Mouse (Mus musculus) forebrain, embryonic 16.5 days (tissue): Measurements from ENCODE around the gene Trit1. TPM values are rescaled to one million over a fixed set of nuclear protein-coding genes. Genes with fewer than 3 reads are reported as not detected.
A peak's percentile ranks its signal among the peaks of the same experiment; 100 is the strongest.

ENCODE experiments used
- ATAC-seq: fragments of 200-750 bp; cut with Nextera tagmentation; 2 replicates; pipeline ENCODE4 v1.8.0; 2017; ENCODE audit warnings: mild to moderate bottlenecking, moderate library complexity
- H3K27ac ChIP-seq: fragments of 300-500 bp; sonication (generic); 2 replicates; pipeline ENCODE4 v1.5.1; 2014; ENCODE audit warnings: low read length, control low read depth
- H3K27me3 ChIP-seq: fragments of 300-500 bp; sonication (generic); replicated peaks from 2 replicates; pipeline ENCODE4 v1.6.1; 2014; ENCODE audit warnings: low read length; ENCODE audit not compliant: control insufficient read depth, insufficient read depth
- H3K36me3 ChIP-seq: fragments of 300-500 bp; sonication (generic); 2 replicates; pipeline ENCODE4 v1.6.1; 2014; ENCODE audit not compliant: control insufficient read depth, insufficient read depth
- H3K4me1 ChIP-seq: fragments of 300-500 bp; sonication (generic); replicated peaks from 2 replicates; pipeline ENCODE4 v1.6.1; 2014; ENCODE audit warnings: low read length; ENCODE audit not compliant: control insufficient read depth, insufficient read depth
- H3K4me2 ChIP-seq: fragments of 300-500 bp; sonication (generic); 2 replicates; pipeline ENCODE4 v1.6.1; 2014; ENCODE audit warnings: mild to moderate bottlenecking, low read length, control low read depth
- H3K4me3 ChIP-seq: fragments of 300-500 bp; sonication (generic); replicated peaks from 2 replicates; pipeline ENCODE4 v1.5.1; 2014; ENCODE audit warnings: mild to moderate bottlenecking, low read length, control low read depth
- H3K9ac ChIP-seq: fragments of 300-500 bp; sonication (generic); replicated peaks from 2 replicates; pipeline ENCODE4 v1.6.1; 2014; ENCODE audit warnings: low read depth, low read length, control low read depth
- H3K9me3 ChIP-seq: fragments of 300-500 bp; sonication (generic); 2 replicates; pipeline ENCODE4 v1.6.1; 2016; ENCODE audit warnings: low read length; ENCODE audit not compliant: control insufficient read depth
- WGBS: fragments of 180-500 bp; shearing (Covaris S2); extraction: QIAGEN DNeasy Blood & Tissue Kit; methylation state at CpG from one replicate; pipeline ENCODE4 v1.1.7; 2014; 5-methylcytosine and 5-hydroxymethylcytosine counted together
- polyA plus RNA-seq: library from polyadenylated mRNA; unstranded; fragments of >200 nt; fragmentation: Nextera tagmentation; extraction: Ambion mirVana; gene quantifications from 2 replicates; pipeline ENCODE4 v1.2.1, GENCODE M21; 2015

Gene Trit1
- polyA plus RNA-seq, result 34.1 and 35.7 TPM in 2 replicates

DNA sequence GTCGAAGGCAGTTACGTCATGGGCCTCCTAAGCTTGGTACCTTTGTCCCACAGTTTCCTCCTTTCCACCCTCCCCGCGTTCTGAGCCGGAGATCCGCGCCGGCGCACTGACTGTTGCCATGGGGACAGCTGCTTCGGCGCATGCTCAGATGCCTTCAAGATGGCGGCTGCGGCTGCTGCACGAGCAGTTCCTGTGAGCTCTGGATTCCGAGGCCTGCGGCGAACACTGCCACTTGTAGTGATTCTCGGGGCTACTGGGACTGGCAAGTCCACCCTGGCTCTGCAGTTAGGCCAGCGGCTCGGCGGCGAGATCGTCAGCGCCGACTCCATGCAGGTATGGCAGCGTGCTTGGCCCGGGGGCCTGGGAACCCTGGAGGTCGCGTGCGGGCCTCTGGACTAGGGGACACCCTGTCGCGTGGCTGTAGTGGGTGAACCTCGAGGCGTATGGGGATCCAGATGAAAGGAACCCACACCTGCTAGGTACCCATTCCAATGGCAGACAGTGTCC lies at the start of gene Trit1:
TSS of gene Trit1 (plus strand) at position 147 of the 507 bp plus-strand sequence.
- Histone ChIP-seq H3K27ac (peak within 1 kb of the TSS; percentile 94), H3K9ac (peak within 1 kb of the TSS; percentile 90), H3K4me2 (peak within 1 kb of the TSS; percentile 89), H3K4me1 (peaks cover 57% of the 10 kb centered on the region), H3K27me3 (no peaks in the 10 kb centered on the region), H3K4me3 (peak within 1 kb of the TSS; percentile 87), H3K36me3 (0 out of 2 replicates have a peak, but pooled peaks cover 2% of the 10 kb centered on the region), H3K9me3 (no peaks in the 10 kb centered on the region)
- ATAC-seq, result peak; percentile 90
- under 1% methylated on average over 34 of the region's 34 CpGs for WGBS

DNA sequence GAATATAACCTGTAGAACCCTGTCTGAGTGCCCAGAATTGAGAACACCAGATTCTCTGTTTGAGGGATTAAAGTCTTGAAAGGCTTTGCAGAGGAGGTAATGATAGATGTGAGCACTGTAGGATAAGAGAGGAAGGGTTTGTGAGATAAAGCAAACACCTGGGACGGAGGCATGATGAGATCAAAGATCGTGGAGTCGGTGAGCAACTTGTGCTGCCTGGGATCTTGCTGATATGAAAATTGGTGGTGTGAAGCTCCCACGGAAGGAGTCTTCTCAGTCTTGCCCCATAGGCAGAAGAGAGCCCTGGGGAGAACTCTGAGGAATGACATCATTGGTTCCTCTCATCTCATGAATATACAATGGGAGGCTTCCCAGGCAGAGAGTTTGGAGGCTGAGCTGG lies 48.3 kb upstream of the Trit1 start:
- H3K4me1 ChIP-seq, result no peaks in the 10 kb centered on the region
- H3K36me3 ChIP-seq, result no peaks in the 10 kb centered on the region
- H3K4me2 ChIP-seq, result no peak overlapping the region
- no peak overlapping the region for H3K4me3 ChIP-seq
- H3K9me3 ChIP-seq, result no peaks in the 10 kb centered on the region
- H3K27ac ChIP-seq, result no peak overlapping the region
- no peak for ATAC-seq
- WGBS, result 83% methylated on average over 4 of the region's 4 CpGs
- no peaks in the 10 kb centered on the region for H3K27me3 ChIP-seq
- H3K9ac ChIP-seq, result no peak overlapping the region

DNA sequence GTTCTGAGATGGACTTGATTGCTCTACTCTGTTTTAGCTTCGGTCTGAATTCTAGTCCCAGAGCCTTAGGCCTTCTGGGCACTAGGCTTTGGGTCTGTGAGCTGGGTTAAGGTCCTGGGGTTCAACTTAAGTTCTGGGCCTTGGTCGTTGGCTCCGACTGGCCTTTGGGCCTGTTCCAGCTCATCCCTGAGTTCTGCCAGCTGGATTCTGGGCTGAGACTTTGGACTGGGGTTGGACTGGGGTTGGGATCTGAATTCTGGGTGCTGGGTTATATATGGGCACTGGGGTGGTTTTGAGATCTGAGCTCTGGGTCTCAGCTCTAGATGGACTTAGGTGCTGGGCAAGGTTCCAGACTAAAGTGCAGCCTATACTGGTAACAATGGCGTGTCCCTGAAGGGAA lies 45.2 kb upstream of the Trit1 start:
- no peaks in the 10 kb centered on the region for H3K36me3 ChIP-seq
- H3K4me2 ChIP-seq, result no peak overlapping the region
- ATAC-seq, result no peak
- no peak overlapping the region for H3K4me3 ChIP-seq
- no peaks in the 10 kb centered on the region for H3K9me3 ChIP-seq
- H3K4me1 ChIP-seq, result no peaks in the 10 kb centered on the region
- H3K27ac ChIP-seq, result no peak overlapping the region
- H3K9ac ChIP-seq, result no peak overlapping the region
- 83% methylated on average over 4 of the region's 4 CpGs for WGBS
- no peaks in the 10 kb centered on the region for H3K27me3 ChIP-seq

DNA sequence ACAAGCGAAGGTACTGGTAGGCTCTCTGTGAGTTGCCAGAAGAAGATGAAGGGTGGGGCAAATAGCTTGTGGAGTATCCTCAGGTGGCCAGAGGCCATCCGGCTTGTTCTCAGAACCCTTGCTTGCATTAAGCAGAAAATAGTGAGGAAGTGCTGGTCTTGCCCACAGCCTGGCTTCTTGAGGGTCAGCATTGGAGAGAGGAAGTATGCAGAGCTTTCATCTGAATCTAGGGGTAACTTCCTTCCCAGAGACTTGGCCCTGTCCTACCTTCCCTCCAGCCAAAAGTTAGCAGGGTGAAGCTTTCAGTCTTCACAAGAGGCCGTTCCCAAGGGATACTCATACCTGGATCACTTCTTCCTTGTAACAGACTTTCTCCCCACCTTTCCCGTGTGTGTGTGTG lies 44.8 kb upstream of the Trit1 start:
- Histone ChIP-seq H3K36me3 (no peaks in the 10 kb centered on the region), H3K4me2 (no peak overlapping the region), H3K4me1 (no peaks in the 10 kb centered on the region), H3K9me3 (no peaks in the 10 kb centered on the region), H3K27ac (no peak overlapping the region), H3K9ac (no peak overlapping the region), H3K27me3 (no peaks in the 10 kb centered on the region), H3K4me3 (no peak overlapping the region)
- ATAC-seq, result no peak
- 87% methylated on average over 4 of the region's 4 CpGs for WGBS

DNA sequence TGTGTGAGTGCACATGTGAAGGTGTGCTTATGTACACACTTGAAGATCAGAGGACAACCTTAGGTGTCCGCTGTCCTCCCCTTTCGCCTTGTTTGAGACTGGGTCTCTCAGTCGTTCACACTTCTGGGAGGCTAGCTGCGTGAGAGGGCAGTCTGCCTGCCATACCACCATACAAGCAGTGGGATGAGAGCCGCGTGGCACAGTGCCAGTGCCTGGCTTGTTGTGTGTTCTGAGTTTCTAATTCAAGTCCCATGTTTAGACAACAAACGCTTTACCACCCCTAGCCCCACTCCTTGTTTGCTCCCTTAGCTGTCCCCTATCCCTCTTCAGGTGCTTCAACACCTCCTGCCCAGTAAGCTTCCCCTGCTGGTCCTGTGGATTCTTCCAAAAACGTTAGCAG lies 44.3 kb upstream of the Trit1 start:
- Histone ChIP-seq H3K4me2 (no peak overlapping the region), H3K4me3 (no peak overlapping the region), H3K36me3 (no peaks in the 10 kb centered on the region), H3K9me3 (no peaks in the 10 kb centered on the region), H3K4me1 (no peaks in the 10 kb centered on the region), H3K27me3 (no peaks in the 10 kb centered on the region), H3K27ac (no peak overlapping the region), H3K9ac (no peak overlapping the region)
- 64% methylated on average over 8 of the region's 8 CpGs for WGBS
- ATAC-seq, result no peak

DNA sequence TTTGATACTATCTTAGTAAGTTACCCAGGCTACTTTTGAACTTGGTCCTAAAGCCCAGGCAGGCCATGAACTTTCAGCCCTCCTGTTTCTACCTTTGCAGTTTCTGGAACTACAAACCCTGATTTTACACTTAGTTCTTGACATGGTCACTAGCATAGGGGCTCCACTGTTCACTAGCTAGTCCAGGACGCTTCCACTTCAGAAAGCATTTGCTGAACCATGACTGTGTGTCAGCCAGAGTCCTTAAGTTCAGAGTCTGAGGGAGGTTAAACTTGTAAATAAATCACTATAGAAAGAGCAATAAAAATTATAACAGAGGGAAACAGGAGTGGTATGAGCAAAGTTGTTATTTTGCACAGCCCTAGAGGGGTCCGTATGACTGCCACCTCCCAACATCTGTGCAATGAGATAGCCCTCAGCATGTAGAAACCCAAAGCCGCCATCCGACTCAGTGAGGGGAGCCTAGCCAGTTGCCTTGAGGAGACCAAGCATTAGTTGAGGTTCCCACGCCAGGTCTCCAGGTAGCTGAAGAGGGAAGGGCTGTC lies 41.3 kb upstream of the Trit1 start:
- 95% methylated on average over 5 of the region's 5 CpGs for WGBS

DNA sequence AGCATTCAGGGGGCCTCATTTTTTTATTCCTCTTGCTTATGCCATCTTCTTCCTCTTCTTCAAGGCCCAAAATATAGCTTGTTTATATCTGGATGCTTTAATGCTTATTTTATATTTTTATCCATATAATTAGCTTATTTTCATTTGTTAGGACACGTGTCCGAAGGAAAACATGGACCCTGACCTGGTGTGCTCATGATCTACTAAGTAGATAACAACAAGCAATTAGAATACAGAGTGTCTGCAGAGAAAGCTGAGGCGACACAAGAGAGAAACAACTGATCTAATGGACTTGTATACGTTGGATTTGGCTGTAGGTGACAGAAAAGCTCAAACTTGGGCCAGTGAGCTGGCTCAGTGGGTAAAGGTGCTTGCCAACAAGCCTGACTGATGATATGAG lies 39.5 kb upstream of the Trit1 start:
- Histone ChIP-seq H3K4me3 (no peak overlapping the region), H3K36me3 (no peaks in the 10 kb centered on the region), H3K27me3 (0 out of 2 replicates have a peak, but pooled peaks cover 1% of the 10 kb centered on the region), H3K4me2 (no peak overlapping the region), H3K9ac (no peak overlapping the region), H3K27ac (no peak overlapping the region), H3K4me1 (no peaks in the 10 kb centered on the region), H3K9me3 (no peaks in the 10 kb centered on the region)
- no peak for ATAC-seq
- WGBS, result 64% methylated on average over 4 of the region's 4 CpGs

More for the DNA sequence above, 41.3 kb upstream of the Trit1 start:
- Histone ChIP-seq H3K36me3 (no peaks in the 10 kb centered on the region), H3K9ac (no peak overlapping the region), H3K9me3 (no peaks in the 10 kb centered on the region), H3K4me1 (no peaks in the 10 kb centered on the region), H3K27ac (no peak overlapping the region), H3K4me3 (no peak overlapping the region), H3K4me2 (no peak overlapping the region), H3K27me3 (no peaks in the 10 kb centered on the region)
- ATAC-seq, result no peak

DNA sequence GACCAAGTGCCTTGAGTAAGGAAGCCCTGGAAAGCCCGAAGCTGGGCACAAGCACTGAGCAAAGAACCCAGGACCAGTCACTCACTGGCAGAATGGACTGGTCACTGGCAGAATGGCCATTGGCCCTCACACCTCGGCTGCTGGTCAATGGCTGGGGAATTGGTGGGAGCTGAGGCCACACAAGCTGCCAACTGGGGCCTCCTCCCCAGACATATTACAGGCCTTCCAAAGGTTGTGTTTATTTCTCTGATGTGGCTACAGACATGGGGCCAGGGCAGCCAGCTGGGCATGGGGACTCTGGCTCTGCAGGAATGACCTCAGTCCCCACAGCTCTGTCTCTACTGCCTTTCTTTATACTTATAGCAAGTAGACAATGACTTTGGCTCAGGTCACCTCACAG lies 37.5 kb upstream of the Trit1 start:
- no peak overlapping the region for H3K27ac ChIP-seq
- H3K36me3 ChIP-seq, result no peaks in the 10 kb centered on the region
- no peak overlapping the region for H3K4me2 ChIP-seq
- WGBS, result 91% methylated on average over 2 of the region's 2 CpGs
- H3K27me3 ChIP-seq, result 0 out of 2 replicates have a peak, but pooled peaks cover 2% of the 10 kb centered on the region
- no peak overlapping the region for H3K4me3 ChIP-seq
- peaks cover 7% of the 10 kb centered on the region; the same call in 1 of the 2 replicates for H3K4me1 ChIP-seq
- ATAC-seq, result no peak
- no peaks in the 10 kb centered on the region for H3K9me3 ChIP-seq
- H3K9ac ChIP-seq, result no peak overlapping the region

DNA sequence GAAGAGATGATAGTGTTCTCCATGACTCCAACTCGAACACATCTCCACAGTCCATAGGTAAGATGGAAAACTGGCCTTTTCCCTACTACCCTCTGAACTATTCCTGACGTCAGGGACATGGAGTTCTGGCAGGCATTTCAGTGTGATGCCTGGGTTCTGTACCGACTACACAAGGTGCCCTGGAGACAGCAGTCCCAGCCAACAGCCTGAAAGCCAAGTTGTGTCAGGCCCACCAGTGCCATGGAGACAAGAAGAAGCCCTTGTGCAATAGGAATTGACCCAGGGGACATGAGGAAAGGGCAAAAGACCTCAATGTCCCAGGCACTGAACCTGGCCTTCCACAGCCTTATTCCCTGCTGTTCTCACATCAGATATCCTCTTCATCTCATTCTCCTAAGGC lies 36.6 kb upstream of the Trit1 start:
- Histone ChIP-seq H3K9ac (no peak overlapping the region), H3K27me3 (peaks cover 2% of the 10 kb centered on the region; the same call in 1 of the 2 replicates), H3K4me1 (peaks cover 7% of the 10 kb centered on the region; the same call in 1 of the 2 replicates), H3K4me3 (no peak overlapping the region), H3K27ac (no peak overlapping the region), H3K9me3 (no peaks in the 10 kb centered on the region), H3K4me2 (no peak overlapping the region), H3K36me3 (no peaks in the 10 kb centered on the region)
- WGBS, result 75% methylated on average over 3 of the region's 3 CpGs
- no peak for ATAC-seq
